In genomic region chr12:118649323-118649973, GRCm38 (mm10) we compare ENCODE assay signal across 23 mouse cellular contexts.
DNase-seq lines count a peak whose midpoint lies in the region; ATAC-seq and TF ChIP-seq lines count a peak whose summit lies in the region.
"Had no signal": no experiment of that assay in that cellular context is flagged by ENCODE, and none has a peak within 500 bp of the region (broad histone marks: within the 10 kb centered on the region; RNA-seq: fewer than 3 reads in every experiment).

No protein-coding gene starts in this region.

- H3K4me3 ChIP-seq in forebrain, embryonic 14.5 days (ENCODE audit: low read depth, low read length) = no peak overlapping the region
- no peak overlapping the region for H3K4me3 ChIP-seq in forebrain, embryonic 11.5 days (ENCODE audit: low read depth, low read length)
- no peak overlapping the region for H3K4me3 ChIP-seq in macrophage (ENCODE audit: inconsistent target)
- H3K4me3 ChIP-seq in left cerebral cortex, adult 2 months = no peak overlapping the region
- H3K4me3 ChIP-seq: gastrocnemius, adult 2 months; kidney, embryonic 15.5 days; limb, embryonic 10.5 days; liver, embryonic 15.5 days; lung, embryonic 15.5 days; midbrain, embryonic 13.5 days had no signal

- no peak overlapping the region for H3K27ac ChIP-seq in forebrain, embryonic 14.5 days (ENCODE audit: low read depth, low read length)
- H3K27ac ChIP-seq in forebrain, embryonic 11.5 days (ENCODE audit: low read depth, low read length) = no peak overlapping the region
- H3K27ac ChIP-seq in macrophage = peak overlapping the region; percentile 5; the same call in 1 of the 2 replicates
- no peak overlapping the region for H3K27ac ChIP-seq in left cerebral cortex, adult 2 months
- H3K27ac ChIP-seq: gastrocnemius, adult 2 months; kidney, embryonic 15.5 days; limb, embryonic 10.5 days; liver, embryonic 15.5 days; lung, embryonic 15.5 days; midbrain, embryonic 13.5 days had no signal

- peaks cover 15% of the 10 kb centered on the region for H3K4me1 ChIP-seq in forebrain, embryonic 14.5 days (ENCODE audit: control insufficient read depth, insufficient read depth, low read length)
- H3K4me1 ChIP-seq in forebrain, embryonic 11.5 days (replicated peaks; ENCODE audit: control insufficient read depth, insufficient read depth, low read length) = peaks cover 20% of the 10 kb centered on the region
- H3K4me1 ChIP-seq: kidney, embryonic 15.5 days; liver, embryonic 15.5 days; lung, embryonic 15.5 days had no signal

- WGBS in forebrain, embryonic 14.5 days = 12% methylated on average over 3 of the region's 3 CpGs
- 13% methylated on average over 3 of the region's 3 CpGs for WGBS in forebrain, embryonic 11.5 days
- WGBS in macrophage (ENCODE audit: missing documents) = 67% methylated on average over 3 of the region's 3 CpGs

- no peak overlapping the region for H3K9ac ChIP-seq in forebrain, embryonic 14.5 days (ENCODE audit: low read length)
- H3K9ac ChIP-seq in forebrain, embryonic 11.5 days (ENCODE audit: low read length) = no peak overlapping the region
- H3K9ac ChIP-seq: kidney, embryonic 15.5 days; liver, embryonic 15.5 days; lung, embryonic 15.5 days; midbrain, embryonic 13.5 days had no signal

- TF ChIP-seq CTCF in brain, embryonic 14.5 days (IDR thresholded peaks at IDR 0.05; ENCODE audit: borderline replicate concordance, extremely low read depth, insufficient read depth, insufficient read length) = no peak
- no peak for TF ChIP-seq CTCF in left cerebral cortex, adult 2 months (IDR thresholded peaks at IDR 0.05)

- ATAC-seq in forebrain, embryonic 14.5 days = peak; percentile 52; the same call in 1 of the 2 replicates
- ATAC-seq in forebrain, embryonic 11.5 days (replicated peaks; ENCODE audit: low FRiP score) = no peak; the same call in 1 of the 2 replicates
- ATAC-seq: intestine, postnatal 0 days; midbrain, embryonic 13.5 days had no signal

- H3K9me3 ChIP-seq in forebrain, embryonic 14.5 days (replicated peaks; ENCODE audit: control insufficient read depth, low read length) = peaks cover 2% of the 10 kb centered on the region; the same call in 1 of the 2 replicates
- no peaks in the 10 kb centered on the region; the same call in 1 of the 2 replicates for H3K9me3 ChIP-seq in forebrain, embryonic 11.5 days (ENCODE audit: control insufficient read depth, low read length)
- H3K9me3 ChIP-seq: kidney, embryonic 15.5 days; limb, embryonic 10.5 days; liver, embryonic 15.5 days; lung, embryonic 15.5 days; midbrain, embryonic 13.5 days had no signal

- H3K27me3 ChIP-seq in forebrain, embryonic 14.5 days (replicated peaks; ENCODE audit: control insufficient read depth, insufficient read depth, low read length) = peaks cover 14% of the 10 kb centered on the region
- peaks cover 35% of the 10 kb centered on the region for H3K27me3 ChIP-seq in forebrain, embryonic 11.5 days (ENCODE audit: control insufficient read depth, insufficient read depth, low read length)
- H3K27me3 ChIP-seq: liver, embryonic 15.5 days; lung, embryonic 15.5 days had no signal

- no peak for TF ChIP-seq POLR2A in brain, embryonic 14.5 days (IDR thresholded peaks at IDR 0.05; ENCODE audit: borderline replicate concordance, extremely low read depth, insufficient read depth, insufficient read length, poor library complexity, severe bottlenecking)

- no peak overlapping the region for H3K4me2 ChIP-seq in forebrain, embryonic 14.5 days (ENCODE audit: low read length)
- H3K4me2 ChIP-seq in forebrain, embryonic 11.5 days (ENCODE audit: low read depth, low read length, severe bottlenecking) = no peak overlapping the region
- H3K4me2 ChIP-seq: heart, embryonic 11.5 days; kidney, embryonic 15.5 days; liver, embryonic 15.5 days; lung, embryonic 15.5 days; midbrain, embryonic 13.5 days had no signal

- peak; percentile 61 for DNase-seq in forebrain, embryonic 14.5 days (ENCODE audit: low spot score)
- DNase-seq in forebrain, embryonic 11.5 days (ENCODE audit: low spot score) = no peak
- peak; percentile 76 for DNase-seq in A20 (ENCODE audit: low read depth, low spot score)
- DNase-seq in brain, embryonic 14.5 days (ENCODE audit: low read depth) = peak; percentile 83
- no peak for DNase-seq in natural killer cell, adult 2 months (ENCODE audit: low spot score in 2 of 2)
- no peak for DNase-seq in heart, adult 11 months
- DNase-seq in left cerebral cortex, adult 2 months (ENCODE audit: extremely low spot score in 1 of 2, low spot score in 2 of 2) = no peak
- DNase-seq: adrenal gland, postnatal 10 days; cerebellum, adult 8-10 months; gastrocnemius, adult 2 months; kidney, postnatal 36 days; liver; right cerebral cortex, postnatal 4 days; thymus, adult 18-20 months; thymus, postnatal 36 days had no signal

- no peaks in the 10 kb centered on the region for H3K79me2 ChIP-seq in macrophage (ENCODE audit: inconsistent target)

- intact Hi-C loops in left cerebral cortex, adult 2 months (cut with DNase I) = no loop called here

- no peaks in the 10 kb centered on the region for H3K36me3 ChIP-seq in forebrain, embryonic 14.5 days (ENCODE audit: control insufficient read depth, insufficient read depth, low read length)
- H3K36me3 ChIP-seq in forebrain, embryonic 11.5 days (ENCODE audit: control insufficient read depth, insufficient read depth, low read length) = no peaks in the 10 kb centered on the region
- H3K36me3 ChIP-seq in macrophage (ENCODE audit: inconsistent target) = no peaks in the 10 kb centered on the region
- H3K36me3 ChIP-seq: kidney, embryonic 15.5 days; limb, embryonic 10.5 days; liver, embryonic 15.5 days; lung, embryonic 15.5 days; midbrain, embryonic 13.5 days had no signal

Comparison
In these comparisons a context has a peak if more than half of its experiments do, and no peak if none do; other contexts are left out.
1. DNase-seq: peak in forebrain, embryonic 14.5 days (single experiment), A20 (single experiment) and brain, embryonic 14.5 days (single experiment); none in forebrain, embryonic 11.5 days (single experiment), natural killer cell, adult 2 months (0 of 2), heart, adult 11 months (single experiment) and left cerebral cortex, adult 2 months (0 of 2).